Mouse (Mus musculus): ENCODE measurements at regions not wholly inside any gene's neighbourhood (a gene's known extent, or its start where the extent isn't known, plus 50 kb on each side); places are given as distances from the start of the nearest gene placed in this dataset.
"Not testable (repeated sequence)": the region's sequence is repeated elsewhere in the genome, so short reads cannot be mapped to it uniquely, and the experiment has no call there.

DNA sequence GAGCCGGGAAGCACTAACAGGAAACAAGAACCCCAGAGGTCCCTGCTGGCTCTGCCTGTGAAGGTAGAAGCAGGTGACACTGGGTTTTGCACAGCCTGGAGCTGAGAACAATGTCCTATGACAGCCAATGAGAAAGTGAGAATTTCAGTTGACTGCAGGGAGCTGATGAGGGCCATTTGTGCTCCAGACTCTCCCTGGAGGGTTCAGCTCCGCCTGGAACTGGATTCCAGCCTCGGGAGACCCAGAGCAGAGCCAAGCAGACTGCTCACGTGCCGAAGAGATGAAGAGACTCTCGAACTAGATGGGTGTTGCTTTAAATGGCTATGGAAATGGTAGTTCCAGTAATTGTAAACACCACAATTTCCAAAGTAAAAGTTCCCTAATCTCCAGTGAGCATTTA, 93.5 kb downstream of the Cand1 start:
- no peak for DNase-seq

GRCm38 (mm10) chr10:119142866-119143265, 97.0 kb downstream of the Cand1 start:
- no peak for DNase-seq

DNA sequence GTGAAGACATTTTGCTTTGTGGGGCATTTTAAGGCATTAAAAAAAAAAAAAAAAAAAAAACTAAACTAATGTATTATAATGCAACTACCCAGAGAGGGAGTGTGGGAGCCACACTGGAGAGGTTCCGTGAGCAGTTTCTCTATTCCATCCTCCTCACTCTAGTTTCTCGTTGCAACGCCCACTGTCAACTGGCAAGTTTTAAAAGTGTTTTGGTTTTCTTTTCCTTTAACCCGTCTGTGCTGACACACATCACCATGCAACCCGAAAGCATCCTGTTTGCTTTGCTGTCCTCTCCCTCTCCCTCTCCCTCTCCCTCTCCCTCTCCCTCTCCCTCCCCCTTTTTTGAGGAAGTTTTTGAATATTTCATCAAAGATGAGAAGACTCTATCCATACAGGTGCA, 97.5 kb downstream of the Cand1 start:
- DNase-seq = no peak

DNA sequence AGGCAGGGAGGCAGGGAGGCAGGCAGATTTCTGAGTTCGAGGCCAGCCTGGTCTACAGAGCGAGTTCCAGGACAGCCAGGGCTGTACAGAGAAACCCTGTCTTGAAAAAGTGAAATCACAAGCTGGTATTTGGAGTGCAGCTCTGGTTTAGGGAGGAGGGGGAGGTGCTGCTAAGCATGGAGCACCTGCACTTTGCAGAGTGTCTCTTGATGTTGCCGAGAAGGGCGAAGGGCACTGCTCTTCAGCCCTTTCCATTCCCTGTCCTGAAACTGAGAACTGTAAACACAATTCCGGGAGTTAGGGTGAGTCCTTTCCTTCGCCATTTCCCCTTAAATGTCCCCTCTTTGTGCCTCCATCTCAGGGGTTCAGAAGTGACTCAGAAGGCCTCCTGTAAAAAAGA, 101.6 kb downstream of the Cand1 start:
- no peak for DNase-seq

- no peak for DNase-seq
These were observed 104.3 kb downstream of the Cand1 start for GRCm38 (mm10) chr10:119135489-119135924.

- DNase-seq = no peak
These were observed 104.9 kb downstream of the Cand1 start for GRCm38 (mm10) chr10:119134797-119135488.

DNA sequence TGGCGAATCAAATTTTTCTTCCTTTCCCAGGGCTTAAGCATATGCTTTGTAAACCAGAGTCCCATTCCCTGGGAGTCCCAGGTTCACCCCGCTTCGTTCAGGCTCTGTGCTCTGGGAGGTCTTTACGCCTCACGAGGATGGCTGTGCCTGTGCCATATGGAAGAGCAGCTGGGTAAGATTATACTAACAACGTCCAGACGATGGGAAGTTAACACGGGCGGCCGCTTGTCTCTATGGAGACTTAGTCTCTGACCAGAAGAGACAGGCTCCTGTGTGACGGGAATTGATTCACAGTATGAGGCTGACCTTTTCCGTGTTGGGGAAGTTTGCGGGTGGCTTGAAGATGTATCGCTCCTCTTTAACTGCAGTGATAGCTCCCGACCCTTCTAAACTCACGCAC, 107.9 kb downstream of the Cand1 start:
- no peak for DNase-seq

DNA sequence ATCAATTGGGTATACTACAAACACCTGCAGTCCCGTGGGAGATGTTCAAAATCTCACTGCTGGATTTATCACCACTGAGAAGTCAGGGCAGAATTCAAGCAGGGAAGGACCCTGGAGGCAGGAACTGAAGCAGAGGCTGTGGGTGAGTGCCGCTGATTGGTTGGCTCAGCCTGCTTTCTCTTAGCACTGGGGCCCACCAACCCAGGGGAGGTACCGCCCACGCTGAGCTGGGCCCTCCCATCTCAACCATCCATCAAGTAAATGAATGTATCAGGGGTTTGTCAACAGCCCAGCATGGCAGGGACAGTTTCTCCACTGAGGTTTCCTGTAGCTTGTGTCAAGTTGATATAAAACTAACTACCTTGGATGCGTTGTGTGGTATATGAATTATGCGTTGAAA, 109.2 kb downstream of the Cand1 start:
- no peak for DNase-seq

- no peak for DNase-seq
These were observed 111.8 kb downstream of the Cand1 start for GRCm38 (mm10) chr10:119128035-119128434.

- no peak for DNase-seq
These were observed 116.3 kb downstream of the Cand1 start for GRCm38 (mm10) chr10:119123517-119123916.

- DNase-seq = no peak
These were observed 117.5 kb downstream of the Cand1 start for GRCm38 (mm10) chr10:119122347-119122746.

- no peak for DNase-seq
These were observed 118.3 kb downstream of the Cand1 start for GRCm38 (mm10) chr10:119121575-119121974.

DNA sequence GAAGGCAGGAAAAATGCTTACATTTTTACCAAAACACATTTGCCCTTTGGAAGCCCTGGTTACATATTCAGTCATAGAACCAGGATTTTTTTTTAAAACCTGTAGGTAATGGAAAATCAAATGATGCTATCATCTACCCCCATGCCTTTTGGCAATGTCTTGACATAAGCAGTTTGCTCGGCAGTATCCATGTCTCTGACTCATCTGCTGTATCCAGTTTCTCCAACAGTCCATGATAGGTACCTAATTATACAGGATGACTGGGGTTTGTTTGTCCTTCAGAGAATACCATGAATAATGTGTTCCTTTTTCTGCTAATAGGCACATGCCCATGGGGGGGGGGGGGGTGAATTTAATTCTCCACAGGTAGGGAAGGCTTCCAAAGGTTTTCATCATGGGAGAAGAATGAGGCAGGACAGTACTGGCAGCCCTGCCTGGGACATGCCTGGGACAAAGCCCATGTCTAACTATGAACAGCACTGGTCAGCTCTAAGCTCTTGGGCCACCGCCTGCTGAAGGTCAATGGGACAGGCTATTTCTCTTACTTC, 122.9 kb downstream of the Cand1 start:
- no peak for DNase-seq

- DNase-seq = not testable (repeated sequence)
These were observed 124.7 kb downstream of the Cand1 start for GRCm38 (mm10) chr10:119115200-119115599.

GRCm38 (mm10) chr10:119114653-119115052, 125.2 kb downstream of the Cand1 start:
- no peak for DNase-seq

GRCm38 (mm10) chr10:119111886-119112285, 128.0 kb downstream of the Cand1 start:
- no peak for DNase-seq

- no peak for DNase-seq
These were observed 128.4 kb downstream of the Cand1 start for GRCm38 (mm10) chr10:119111409-119111808.

DNA sequence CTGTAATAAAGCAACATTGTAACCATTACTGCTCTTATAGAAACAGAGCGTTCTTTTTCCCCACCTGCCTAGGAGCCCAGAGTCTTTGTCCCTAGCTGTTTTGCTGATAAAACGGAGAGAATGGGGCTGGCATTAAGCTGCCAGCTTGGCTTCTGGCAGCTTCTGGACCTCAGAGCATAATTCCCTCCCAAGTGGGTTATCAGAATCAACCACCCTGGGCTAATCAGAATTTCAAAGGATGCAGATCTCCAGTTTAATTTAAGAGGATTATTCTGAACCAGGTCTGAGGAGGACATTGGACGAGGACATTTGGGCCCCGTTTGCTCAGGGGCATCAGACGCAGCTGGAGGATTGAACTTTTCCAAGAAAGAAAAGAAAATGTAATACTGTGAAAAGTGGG, 129.2 kb downstream of the Cand1 start:
- no peak for DNase-seq

GRCm38 (mm10) chr10:119109207-119109606, 130.6 kb downstream of the Cand1 start:
- no peak for DNase-seq

GRCm38 (mm10) chr10:119107728-119108127, 132.1 kb downstream of the Cand1 start:
- DNase-seq = no peak

GRCm38 (mm10) chr10:119106105-119106504, 133.8 kb downstream of the Cand1 start:
- DNase-seq = no peak

DNA sequence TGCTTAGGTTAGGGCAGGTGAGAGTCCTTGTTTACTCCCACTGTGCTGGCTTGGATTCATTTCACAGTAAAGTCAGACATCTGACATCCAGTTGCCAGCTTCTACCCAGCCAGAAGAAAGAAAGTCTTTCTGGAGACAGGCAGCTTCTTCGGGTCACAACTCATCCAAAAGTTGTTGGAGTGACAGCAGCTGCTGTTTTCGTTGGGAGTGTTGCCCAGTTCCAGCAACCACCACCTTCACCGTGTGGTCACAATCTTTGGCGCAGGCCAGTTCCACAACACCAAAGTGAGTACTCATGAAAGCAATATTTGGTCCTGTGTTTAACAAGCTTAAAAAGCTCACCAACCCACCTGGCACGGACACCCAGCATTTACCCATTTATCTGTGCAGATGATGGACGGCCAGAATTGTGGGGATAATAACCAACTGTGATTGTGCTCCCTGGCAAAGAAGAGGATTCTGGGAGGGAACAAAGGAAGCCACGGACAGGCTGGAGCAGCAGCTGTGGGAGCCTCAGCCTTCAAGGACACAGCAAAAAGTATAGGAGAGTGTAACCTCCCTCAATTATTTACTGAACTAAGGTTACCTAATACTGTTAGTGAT, 134.5 kb downstream of the Cand1 start:
- DNase-seq = no peak

- no peak for DNase-seq
These were observed 139.3 kb downstream of the Cand1 start for GRCm38 (mm10) chr10:119100511-119100910.

All from gastrocnemius, postnatal 10 days (tissue).